Comparison of ENCODE assay signal across 12 mouse cellular contexts in the genomic region with DNA sequence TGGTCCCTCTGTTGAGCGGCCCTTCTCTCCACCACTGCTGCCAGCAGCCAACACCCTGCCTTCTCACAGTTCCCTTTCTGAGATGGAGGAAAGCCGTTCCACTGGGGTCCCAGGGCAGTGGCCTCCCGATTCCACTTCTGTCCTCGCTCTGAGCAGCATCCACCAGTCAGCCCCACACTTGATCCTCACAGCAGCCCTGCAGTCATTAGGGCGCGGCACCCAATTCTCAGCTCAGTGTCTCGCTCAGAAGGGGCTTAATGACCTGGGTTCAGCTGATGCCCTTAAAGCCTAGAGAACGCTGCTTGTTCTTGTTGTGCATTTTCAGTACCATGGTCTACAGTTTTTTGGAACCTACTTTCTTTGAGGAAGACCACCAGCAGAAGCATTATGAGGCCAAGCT.
"Had no signal": no experiment of that assay in that cellular context is flagged by ENCODE, and none has a peak within 500 bp of the region (broad histone marks: within the 10 kb centered on the region; RNA-seq: fewer than 3 reads in every experiment).

No protein-coding gene starts in this region.

- ATAC-seq: lung, postnatal 0 days had no signal

- H3K36me3 ChIP-seq: limb, embryonic 10.5 days; liver, embryonic 15.5 days; midbrain, embryonic 12.5 days; stomach, embryonic 15.5 days had no signal

- DNase-seq: kidney, postnatal 25 days; lung, adult 2 months; lung, postnatal 36 days; thymus, adult 2 months; thymus, postnatal 25 days had no signal

- H3K4me2 ChIP-seq: liver, embryonic 11.5 days; liver, embryonic 15.5 days; midbrain, embryonic 12.5 days; stomach, embryonic 15.5 days had no signal

- H3K9ac ChIP-seq: liver, embryonic 15.5 days; midbrain, embryonic 12.5 days; stomach, embryonic 15.5 days had no signal

- H3K27me3 ChIP-seq: midbrain, embryonic 12.5 days; stomach, embryonic 15.5 days had no signal

- H3K9me3 ChIP-seq: limb, embryonic 10.5 days; liver, embryonic 15.5 days; midbrain, embryonic 12.5 days; stomach, embryonic 15.5 days had no signal

- H3K27ac ChIP-seq: limb, embryonic 10.5 days; liver, embryonic 15.5 days; midbrain, embryonic 12.5 days; stomach, embryonic 15.5 days had no signal

- H3K4me3 ChIP-seq: left cerebral cortex, adult 2 months; limb, embryonic 10.5 days; liver, embryonic 15.5 days; midbrain, embryonic 12.5 days; stomach, embryonic 15.5 days had no signal
